Mouse (Mus musculus) cerebellum, adult 2 months (tissue): ENCODE results near the gene Entpd3.
A peak's percentile ranks its signal among the peaks of the same experiment; 100 is the strongest.

Experiments
- CTCF ChIP-seq: fragments of 200-500 bp; IDR thresholded peaks from 2 replicates; pipeline ENCODE4 v1.5.1; 2011; ENCODE audit warnings: low read depth, mild to moderate bottlenecking, control low read depth, low read length, moderate library complexity, borderline replicate concordance; ENCODE audit not compliant: insufficient read depth
- POLR2A ChIP-seq: fragments of 200-500 bp; IDR thresholded peaks from 2 replicates; pipeline ENCODE4 v1.6.1; 2011; ENCODE audit warnings: low read length, control low read depth, borderline replicate concordance; ENCODE audit not compliant: insufficient read depth

GRCm38 (mm10) chr9:120570741-120571592 lies 31.3 kb downstream of the Entpd3 start, which contains the start of gene Rpl14:
- TF ChIP-seq POLR2A (peak; percentile 93), CTCF (no peak)
